Mouse (Mus musculus) hematopoietic stem cell, adult 5-6 weeks (primary cell): ENCODE measurements at regions not wholly inside any gene's neighbourhood (a gene's known extent, or its start where the extent isn't known, plus 50 kb on each side); places are given as distances from the start of the nearest gene placed in this dataset.

Source experiments
- ATAC-seq, 2 experiments: fragments of 125-278 bp in 1 of 2; replicated peaks in 1 of 2; 2 replicates each; pipeline ENCODE4 v1.8.0; 2016 to 2017; ENCODE audit warnings: inconsistent platforms in 2 of 2, mild to moderate bottlenecking in 2 of 2, moderate number of reproducible peaks in 2 of 2, low read depth in 1 of 2, moderate TSS enrichment in 1 of 2; ENCODE audit not compliant: low FRiP score in 2 of 2, poor library complexity in 2 of 2, severe bottlenecking in 2 of 2, insufficient read depth in 1 of 2, low TSS enrichment in 1 of 2

GRCm38 (mm10) chr17:44398231-44398630 is 209.8 kb downstream of the Clic5 start:
- no peak for ATAC-seq

DNA sequence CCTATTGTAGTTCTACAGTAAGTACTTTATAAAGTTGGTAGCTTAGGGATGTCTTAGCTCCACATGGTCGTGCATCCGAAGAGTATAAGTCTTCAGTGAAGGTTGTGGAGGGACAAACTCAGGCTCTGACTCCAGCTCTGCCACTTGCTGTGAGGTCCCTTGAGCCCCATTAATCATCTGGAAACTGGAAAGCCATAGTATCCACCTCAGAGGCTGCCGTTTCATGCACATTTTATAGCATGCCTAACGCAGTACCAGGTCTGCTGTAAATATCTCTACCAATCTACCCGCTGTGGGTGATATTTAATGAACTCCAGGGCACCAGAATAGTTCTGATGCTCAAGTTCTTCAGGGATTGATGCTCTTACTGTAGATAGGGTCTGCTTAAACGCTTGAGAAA is 216.5 kb downstream of the Clic5 start:
- no peak for ATAC-seq

DNA sequence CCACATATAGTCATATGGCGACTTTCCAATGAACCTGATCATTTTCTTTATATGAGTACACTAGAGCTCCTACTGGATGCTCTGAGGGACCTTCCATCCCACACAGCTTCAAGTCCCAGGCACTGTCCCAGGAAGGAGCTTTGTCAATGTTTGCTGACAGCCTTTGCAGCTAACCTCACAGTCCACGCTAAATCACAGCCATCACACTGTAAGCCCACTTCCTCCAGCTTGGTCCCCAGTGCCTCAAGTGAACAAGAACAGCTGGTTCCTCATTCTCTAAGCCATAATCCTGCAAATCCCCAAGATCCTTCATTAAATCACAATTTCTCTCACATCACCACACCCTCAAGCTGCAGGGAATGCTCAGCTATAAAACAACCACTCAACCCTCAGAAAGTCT is 222.6 kb downstream of the Clic5 start:
- no peak for ATAC-seq

DNA sequence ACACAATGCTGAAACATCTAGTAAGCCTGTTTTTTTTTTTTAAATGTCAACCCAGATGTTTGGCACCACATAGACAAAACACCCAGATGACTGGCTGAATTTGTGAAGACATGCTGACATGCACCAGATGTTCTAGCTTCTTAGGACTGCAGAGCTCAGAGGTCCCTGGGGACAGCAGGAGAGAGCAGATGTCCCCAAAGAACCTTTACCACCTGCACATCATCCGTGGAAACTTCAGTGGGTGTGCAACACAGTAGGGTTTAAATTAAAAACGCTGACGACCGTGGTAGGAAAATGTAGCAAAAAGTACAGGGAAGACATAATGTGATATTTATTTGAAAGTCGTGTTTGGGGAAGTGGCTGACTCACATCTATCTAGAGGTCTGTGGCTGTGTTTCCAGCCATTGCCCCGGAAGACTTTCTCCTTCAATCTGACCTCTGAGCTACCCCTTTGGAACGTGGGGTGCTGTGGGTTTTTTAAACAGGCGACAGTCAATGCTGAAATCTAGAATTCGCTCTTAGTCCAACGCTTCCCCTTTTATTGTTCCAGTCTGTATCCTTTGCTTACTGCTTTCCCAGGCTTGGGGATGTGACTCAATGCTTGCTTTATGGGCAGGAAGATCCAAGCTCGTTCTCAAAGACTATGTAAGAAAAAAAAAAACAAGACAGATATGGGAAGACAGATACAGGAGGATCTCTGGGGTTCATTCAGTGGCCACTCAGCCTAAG is 230.5 kb downstream of the Clic5 start:
- peak; percentile 17; a peak in 1 of 4 replicates for ATAC-seq

DNA sequence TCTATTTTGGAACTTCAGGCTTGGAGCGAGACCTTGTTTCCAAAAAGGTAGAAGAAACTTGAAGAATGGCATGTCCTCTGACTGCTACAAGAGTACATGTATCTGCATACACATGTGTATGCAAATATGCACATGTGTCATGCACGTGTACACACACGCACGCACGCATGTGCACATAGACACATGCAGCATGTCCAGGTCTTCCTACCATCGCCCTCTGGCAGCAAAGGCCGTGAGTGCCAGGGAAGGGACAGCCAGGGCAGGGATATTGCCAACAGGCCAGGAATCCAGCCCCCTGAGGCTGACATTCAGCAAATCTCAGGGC is 231.0 kb downstream of the Clic5 start:
- ATAC-seq, result no peak

DNA sequence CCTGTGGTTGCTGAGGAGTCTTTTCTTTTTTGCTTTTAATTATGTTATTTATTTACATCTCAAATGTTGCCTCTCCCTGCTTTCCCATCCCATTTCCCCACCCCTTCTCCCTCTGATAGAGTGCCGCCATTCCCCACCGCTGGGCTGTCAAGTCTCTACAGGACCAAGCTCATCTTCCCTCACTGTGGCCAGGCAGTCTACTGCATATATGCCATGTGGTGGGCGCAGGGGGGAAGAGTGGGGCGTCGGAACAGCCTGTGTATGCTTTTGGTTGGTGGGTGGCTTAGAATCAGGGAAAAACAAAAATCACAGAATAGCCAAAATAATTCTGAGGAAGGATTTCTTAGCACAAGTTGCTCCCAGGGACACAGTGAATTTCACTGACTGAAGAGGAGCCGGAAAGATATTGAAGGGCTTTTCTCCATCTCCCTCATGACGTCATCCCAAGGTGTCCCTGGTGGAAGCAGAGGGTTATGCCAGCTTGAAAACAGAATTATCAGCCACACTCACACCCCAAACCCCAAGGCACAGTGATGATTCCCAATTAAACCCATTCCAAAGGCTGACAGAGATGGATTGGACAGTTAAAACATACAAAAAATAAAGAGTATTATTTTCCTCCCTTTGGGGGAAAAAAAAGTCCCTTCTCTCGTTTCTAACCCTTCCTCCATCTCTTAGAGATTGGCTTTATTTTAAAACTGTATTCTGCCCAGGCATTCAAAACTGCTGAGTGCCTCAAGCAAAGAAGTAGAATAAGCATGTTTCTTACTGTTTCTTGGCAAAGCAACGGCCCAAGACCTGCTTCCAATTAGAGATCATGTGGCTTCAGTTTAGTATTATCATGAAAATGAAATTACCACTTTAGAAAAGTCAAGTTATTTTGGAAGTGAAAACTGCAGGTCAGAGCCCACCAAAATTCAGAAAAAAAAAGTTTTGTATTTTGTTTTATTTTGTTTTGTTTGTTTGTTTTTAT is 232.0 kb downstream of the Clic5 start:
- no peak for ATAC-seq

- ATAC-seq, result no peak
Observed at GRCm38 (mm10) chr17:44422161-44422560, 233.8 kb downstream of the Clic5 start.

- no peak for ATAC-seq
Observed at GRCm38 (mm10) chr17:44422865-44423264, 234.5 kb downstream of the Clic5 start.

DNA sequence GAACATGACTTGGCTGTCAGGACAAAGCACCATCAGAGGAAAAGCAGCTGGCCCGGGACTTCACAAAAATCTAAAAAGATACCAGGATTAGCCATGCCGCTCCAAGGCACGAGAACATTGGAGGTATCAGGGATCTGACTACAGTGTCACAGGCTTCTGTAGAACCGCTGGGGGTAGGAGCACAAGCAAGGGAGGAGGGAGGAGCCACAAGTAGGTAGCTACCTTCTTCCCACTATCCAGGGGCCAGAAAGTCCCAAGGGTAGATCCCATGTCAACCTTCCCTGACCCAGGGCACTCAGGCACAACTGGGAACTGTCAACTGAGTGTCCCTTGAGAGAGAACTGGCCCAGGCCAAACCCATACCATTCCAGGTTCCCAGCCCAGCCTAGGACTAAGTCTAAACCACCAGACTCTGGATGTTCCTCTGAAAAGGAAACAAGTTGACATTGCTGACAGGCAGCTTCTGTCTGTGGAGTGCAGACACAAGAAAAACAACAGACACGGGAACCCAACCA is 235.1 kb downstream of the Clic5 start:
- ATAC-seq, result no peak

DNA sequence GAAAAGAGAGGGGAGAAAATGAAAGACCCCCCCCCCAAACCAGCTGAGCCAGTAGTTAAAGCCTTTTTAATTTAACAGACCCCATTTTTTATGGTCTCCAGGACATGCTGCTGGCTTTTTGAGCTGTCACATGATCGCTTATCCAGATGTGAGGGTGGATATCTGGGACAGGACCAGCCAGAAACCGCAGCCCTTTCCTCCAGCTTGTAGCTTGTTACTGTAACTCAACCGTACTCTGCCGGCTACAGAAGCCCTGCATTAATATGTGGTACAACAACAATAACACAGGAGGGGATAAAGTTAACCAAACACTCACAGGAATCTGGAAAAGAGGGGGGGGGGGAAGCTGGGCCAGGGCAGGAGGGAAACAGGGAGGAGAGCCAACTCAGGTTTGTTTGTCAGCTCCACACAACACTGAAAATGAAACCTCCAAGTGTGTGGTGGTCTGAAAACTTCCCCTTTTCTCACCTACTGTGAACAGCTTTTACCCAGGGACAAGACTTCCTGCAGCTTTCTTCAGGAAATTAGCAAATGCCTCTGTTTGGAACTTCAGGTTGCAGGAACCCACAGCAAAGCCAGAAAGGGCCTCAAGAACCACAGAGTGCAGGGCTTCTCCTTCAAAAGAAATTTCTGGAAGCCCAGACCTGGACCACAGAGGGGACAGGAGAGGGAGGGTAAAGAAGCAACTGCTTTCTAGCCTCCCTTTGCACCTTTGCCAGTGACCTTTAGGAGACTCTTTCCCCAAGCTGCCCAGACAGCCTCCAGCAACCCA is 244.3 kb downstream of the Clic5 start:
- peak; percentile 79 to 83 for ATAC-seq

GRCm38 (mm10) chr17:44433296-44433653 is 244.9 kb downstream of the Clic5 start:
- ATAC-seq, result no peak

GRCm38 (mm10) chr17:44436536-44437043 is 248.2 kb downstream of the Clic5 start:
- ATAC-seq, result no peak

DNA sequence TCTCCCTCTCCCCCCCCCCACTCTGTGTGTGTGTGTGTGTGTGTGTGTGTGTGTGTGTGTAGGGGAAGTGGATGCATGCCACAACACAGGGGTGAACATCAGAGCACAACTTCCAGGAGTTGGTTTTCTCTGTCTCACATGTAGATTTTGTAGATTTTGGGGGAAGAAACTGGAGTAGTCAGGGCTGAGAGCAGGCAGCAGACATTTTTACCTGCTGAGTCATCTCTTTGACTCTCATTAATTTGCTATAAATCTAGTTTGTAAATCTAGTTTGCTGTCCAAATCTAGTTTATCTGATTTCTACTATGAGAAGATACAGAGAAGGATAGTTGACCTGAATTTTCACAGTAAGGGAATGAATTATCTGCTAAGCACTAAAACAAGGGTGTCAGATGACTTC is 250.1 kb downstream of the Clic5 start:
- peak in 1 of 2 experiments; percentile 28; a peak in 1 of 4 replicates for ATAC-seq

DNA sequence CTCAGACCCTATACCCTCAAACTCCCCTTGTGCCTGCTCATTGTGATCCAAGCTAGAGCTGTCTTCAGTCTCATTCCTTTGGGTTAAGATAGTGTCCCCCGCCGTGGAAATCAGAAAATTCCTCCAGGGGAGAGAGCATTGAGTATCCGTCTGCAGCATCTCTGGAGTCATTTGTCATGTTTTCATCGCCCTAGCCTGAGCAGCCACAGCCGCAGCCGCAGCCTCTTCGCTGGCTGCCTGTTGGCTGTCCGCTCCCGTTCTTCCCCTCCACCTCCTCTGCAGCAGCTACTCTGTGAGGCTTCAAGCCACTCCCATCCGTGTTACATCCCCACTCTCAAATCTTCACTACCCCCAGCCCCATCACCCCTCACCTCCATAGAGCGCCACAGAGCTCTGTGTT is 255.1 kb downstream of the Clic5 start:
- no peak for ATAC-seq

DNA sequence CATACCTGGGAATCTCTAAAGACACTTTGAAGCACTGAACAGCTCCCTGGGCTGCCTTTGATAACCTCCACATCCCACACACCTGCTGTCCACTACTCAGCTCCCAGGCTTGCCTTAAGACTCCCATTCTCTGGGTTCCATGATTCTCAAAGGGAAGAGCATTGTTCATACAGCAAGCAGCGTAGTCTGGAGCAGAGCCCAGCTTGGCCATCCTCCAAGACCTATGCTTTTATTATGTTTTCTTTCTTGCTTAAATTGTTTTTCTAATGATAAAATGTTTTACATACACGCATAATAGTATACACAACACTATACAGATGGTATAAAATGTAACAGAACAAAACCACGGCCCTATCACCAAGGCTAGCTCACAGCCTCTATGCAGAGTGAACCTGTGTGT is 257.0 kb downstream of the Clic5 start:
- no peak for ATAC-seq
